Mouse (Mus musculus) stomach, postnatal 0 days (tissue): ENCODE data around the gene Eya4. TPM values are rescaled to one million over a fixed set of nuclear protein-coding genes. Genes with fewer than 3 reads are reported as not detected.
A peak's percentile ranks its signal among the peaks of the same experiment; 100 is the strongest.

Source experiments
- ATAC-seq: fragments of 200-750 bp; cut with Nextera tagmentation; 2 replicates; pipeline ENCODE4 v1.8.0; 2017; ENCODE audit not compliant: low FRiP score, low TSS enrichment
- DNase-seq: peaks from one replicate; pipeline ENCODE4 v3.0.0-alpha.2; 2016; ENCODE audit warnings: low spot score
- H3K27ac ChIP-seq: fragments of 300-500 bp; sonication (generic); replicated peaks from 2 replicates; pipeline ENCODE4 v1.5.1; 2014; ENCODE audit warnings: mild to moderate bottlenecking, control low read depth
- H3K27me3 ChIP-seq: fragments of 300-500 bp; sonication (generic); 2 replicates; pipeline ENCODE4 v1.6.1; 2014; ENCODE audit warnings: low read length; ENCODE audit not compliant: control insufficient read depth, insufficient read depth
- H3K36me3 ChIP-seq: fragments of 300-500 bp; sonication (generic); 2 replicates; pipeline ENCODE4 v1.6.1; 2014; ENCODE audit warnings: low read length, mixed read lengths; ENCODE audit not compliant: control insufficient read depth, insufficient read depth
- H3K4me1 ChIP-seq: fragments of 300-500 bp; sonication (generic); replicated peaks from 2 replicates; pipeline ENCODE4 v1.6.1; 2014; ENCODE audit warnings: antibody characterized with exemption; ENCODE audit not compliant: control insufficient read depth, insufficient read depth
- H3K4me2 ChIP-seq: fragments of 300-500 bp; sonication (generic); replicated peaks from 2 replicates; pipeline ENCODE4 v1.6.1; 2014; ENCODE audit warnings: low read depth, mild to moderate bottlenecking, control low read depth, moderate library complexity
- H3K4me3 ChIP-seq: fragments of 300-500 bp; sonication (generic); 2 replicates; pipeline ENCODE4 v1.5.1; 2014; ENCODE audit warnings: low read depth, low read length, control low read depth
- H3K9ac ChIP-seq: fragments of 300-500 bp; sonication (generic); 2 replicates; pipeline ENCODE4 v1.6.1; 2014; ENCODE audit warnings: mild to moderate bottlenecking, low read length, control low read depth, mixed read lengths
- H3K9me3 ChIP-seq: fragments of 300-500 bp; sonication (generic); 2 replicates; pipeline ENCODE4 v1.6.1; 2016; ENCODE audit warnings: low read length; ENCODE audit not compliant: control insufficient read depth
- CTCF ChIP-seq: IDR thresholded peaks from 2 replicates; pipeline ENCODE4 v1.5.1; 2016; ENCODE audit warnings: antibody characterized with exemption, low read depth, mild to moderate bottlenecking, moderate library complexity
- EP300 ChIP-seq: optimal IDR thresholded peaks from 2 replicates; pipeline ENCODE3; 2016; ENCODE audit warnings: antibody characterized with exemption
- WGBS: fragments of 180-500 bp; shearing (Covaris S2); extraction: QIAGEN DNeasy Blood & Tissue Kit; methylation state at CpG from one replicate; pipeline ENCODE4 v1.1.7; 2014; 5-methylcytosine and 5-hydroxymethylcytosine counted together
- polyA plus RNA-seq: library from polyadenylated mRNA; unstranded; fragments of >200 nt; fragmentation: Nextera tagmentation; extraction: Ambion mirVana; gene quantifications from 2 replicates; pipeline ENCODE4 v1.2.1, GENCODE M21; 2015

Eya4 gene
- polyA plus RNA-seq, 1 experiment from 2014 or later: 0.33 TPM

DNA sequence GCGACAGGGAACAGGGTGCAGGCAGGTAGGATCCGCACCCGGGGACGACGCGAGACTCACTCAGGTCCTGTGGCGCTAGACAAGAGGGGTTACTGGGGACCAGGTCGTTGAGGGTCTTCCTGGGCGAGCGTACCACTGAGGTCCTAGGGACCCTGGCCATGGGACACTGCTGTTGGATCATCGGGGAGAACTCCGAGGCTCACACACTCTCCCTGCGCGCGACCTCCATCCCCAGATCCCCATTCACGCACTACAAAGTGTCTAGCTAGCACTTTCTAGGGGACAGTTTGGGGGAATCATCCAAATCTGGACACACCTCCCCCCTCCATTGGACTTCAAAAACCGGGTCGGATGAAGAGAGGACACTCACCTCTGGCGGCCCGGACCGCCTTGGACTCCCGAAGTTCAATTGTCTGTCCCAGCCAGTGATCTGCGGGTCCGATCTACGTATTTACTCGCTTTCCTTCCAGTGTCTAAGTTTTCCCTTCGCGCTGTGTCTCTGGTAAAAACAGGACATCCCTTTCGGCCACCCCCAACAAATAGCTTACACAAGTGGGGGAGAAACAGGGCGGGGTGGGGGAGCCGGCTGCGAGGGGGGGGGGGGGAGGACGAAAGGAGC, 1.1 kb downstream of the Eya4 start:
- WGBS: 1% methylated on average over 29 of the region's 33 CpGs
- Histone ChIP-seq H3K9me3 (no peaks in the 10 kb centered on the region), H3K4me1 (0 out of 2 replicates have a peak, but pooled peaks cover 2% of the 10 kb centered on the region), H3K36me3 (no peaks in the 10 kb centered on the region), H3K27me3 (peaks cover 9% of the 10 kb centered on the region; the same call in 1 of the 2 replicates), H3K27ac (no peak overlapping the region), H3K4me2 (peak overlapping the region; percentile 73), H3K4me3 (peak overlapping the region; percentile 50), H3K9ac (no peak overlapping the region)
- peak; percentile 14 for DNase-seq
- ATAC-seq: no peak
- TF ChIP-seq EP300 (no peak), CTCF (no peak)

DNA sequence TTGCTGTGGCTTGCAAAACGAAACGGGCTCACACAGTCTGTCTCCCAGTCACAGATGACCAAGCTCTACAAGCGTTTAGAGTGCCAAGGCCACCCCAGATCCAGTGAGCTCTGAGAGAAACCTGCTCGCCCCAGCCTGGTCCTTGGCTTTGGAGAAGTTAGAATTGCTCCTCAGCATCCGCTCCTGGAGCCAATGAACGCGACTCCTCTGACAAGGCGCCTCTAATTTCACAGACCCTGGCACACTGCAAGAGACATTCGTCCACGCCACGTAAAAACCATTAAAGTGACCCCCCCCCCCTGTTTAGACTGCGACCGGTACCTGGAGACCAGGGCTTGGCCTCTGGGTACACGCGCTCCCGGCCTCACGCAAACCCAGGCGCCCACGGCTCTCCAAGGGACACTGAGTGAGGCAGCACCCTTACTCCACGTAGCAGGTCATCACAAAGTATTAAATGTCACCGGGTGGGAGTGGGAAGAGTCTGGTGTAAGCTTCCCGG, 1.6 kb downstream of the Eya4 start:
- H3K4me2 ChIP-seq: peak overlapping the region; percentile 73
- DNase-seq (peak; percentile 17), ATAC-seq (no peak)
- H3K9me3 ChIP-seq: no peaks in the 10 kb centered on the region
- no peaks in the 10 kb centered on the region for H3K36me3 ChIP-seq
- WGBS: 5% methylated on average over 22 of the region's 22 CpGs
- TF ChIP-seq EP300 (no peak), CTCF (no peak)
- H3K9ac ChIP-seq: no peak overlapping the region
- no peak overlapping the region for H3K27ac ChIP-seq
- peaks cover 9% of the 10 kb centered on the region; the same call in 1 of the 2 replicates for H3K27me3 ChIP-seq
- H3K4me3 ChIP-seq: peak overlapping the region; percentile 50
- 0 out of 2 replicates have a peak, but pooled peaks cover 2% of the 10 kb centered on the region for H3K4me1 ChIP-seq

DNA sequence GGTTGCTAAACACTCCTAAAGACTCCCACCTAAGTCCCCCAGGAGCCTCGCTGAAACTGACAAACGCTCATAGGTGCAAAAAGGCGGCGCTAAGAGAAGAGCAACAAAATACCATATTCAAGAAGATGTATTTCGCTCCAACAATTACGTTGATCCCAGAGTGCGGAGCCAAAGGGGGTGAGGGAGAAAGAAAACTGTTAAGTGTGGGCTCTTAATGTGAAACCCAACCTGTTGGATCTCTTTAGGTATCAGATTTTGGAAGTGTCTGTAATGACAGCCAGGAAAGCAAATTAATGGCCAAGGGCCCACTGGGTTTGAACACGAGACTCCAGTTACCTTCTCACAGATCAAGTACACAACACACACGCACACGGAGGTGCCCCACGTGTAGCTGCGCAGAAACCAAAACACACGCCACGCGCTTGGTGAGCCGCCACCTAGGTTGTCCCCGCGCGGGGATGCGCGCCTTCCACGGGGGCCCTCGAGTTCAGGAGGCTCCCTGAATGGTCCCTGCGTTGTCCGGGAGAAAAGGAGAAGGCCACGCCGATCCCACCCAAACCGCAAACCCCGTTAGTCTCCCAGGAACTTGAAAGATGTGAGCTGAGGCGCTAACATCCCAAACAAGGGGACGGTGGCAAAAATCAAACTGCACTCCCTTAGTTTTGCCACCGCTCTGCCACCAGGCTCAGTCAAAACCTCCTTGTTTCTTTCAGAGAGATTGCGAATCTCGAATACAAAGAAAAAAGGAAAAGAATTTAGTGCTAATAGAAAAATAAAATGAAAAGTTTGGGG, 2.3 kb downstream of the Eya4 start:
- no peak for ATAC-seq
- Histone ChIP-seq H3K9me3 (no peaks in the 10 kb centered on the region), H3K27me3 (peaks cover 9% of the 10 kb centered on the region; the same call in 1 of the 2 replicates), H3K27ac (no peak overlapping the region), H3K4me1 (0 out of 2 replicates have a peak, but pooled peaks cover 2% of the 10 kb centered on the region), H3K4me3 (peak overlapping the region; percentile 50), H3K9ac (no peak overlapping the region), H3K4me2 (peak overlapping the region; percentile 73), H3K36me3 (no peaks in the 10 kb centered on the region)
- TF ChIP-seq CTCF (no peak), EP300 (no peak)
- DNase-seq: no peak
- WGBS: 6% methylated on average over 34 of the region's 34 CpGs

DNA sequence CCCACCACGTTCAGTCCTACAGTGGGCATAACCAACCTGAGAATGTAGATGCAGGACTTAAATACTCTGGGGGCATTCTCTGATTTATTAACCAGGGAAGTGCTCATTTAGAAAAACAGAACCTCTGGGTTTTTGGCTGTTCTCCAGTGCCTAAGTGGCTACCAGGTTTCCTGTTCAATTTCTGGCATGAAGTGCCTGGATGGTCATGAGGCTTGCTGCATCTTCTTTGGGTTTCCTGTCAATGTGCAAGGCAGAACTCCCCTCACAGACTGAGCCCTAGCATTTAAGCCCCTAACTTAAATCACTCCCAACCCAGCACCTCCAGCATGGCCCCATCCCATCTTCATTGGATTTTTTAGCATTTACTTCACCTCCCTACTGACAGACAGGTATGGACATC, 13.3 kb downstream of the Eya4 start:
- Histone ChIP-seq H3K4me2 (no peak overlapping the region), H3K4me3 (no peak overlapping the region), H3K36me3 (no peaks in the 10 kb centered on the region), H3K27ac (no peak overlapping the region), H3K27me3 (no peaks in the 10 kb centered on the region), H3K9ac (no peak overlapping the region), H3K9me3 (no peaks in the 10 kb centered on the region), H3K4me1 (no peaks in the 10 kb centered on the region)
- no peak for TF ChIP-seq CTCF
- TF ChIP-seq EP300: no peak
- ATAC-seq (no peak), DNase-seq (no peak)
- 61% methylated on average over 1 of the region's 1 CpGs for WGBS

DNA sequence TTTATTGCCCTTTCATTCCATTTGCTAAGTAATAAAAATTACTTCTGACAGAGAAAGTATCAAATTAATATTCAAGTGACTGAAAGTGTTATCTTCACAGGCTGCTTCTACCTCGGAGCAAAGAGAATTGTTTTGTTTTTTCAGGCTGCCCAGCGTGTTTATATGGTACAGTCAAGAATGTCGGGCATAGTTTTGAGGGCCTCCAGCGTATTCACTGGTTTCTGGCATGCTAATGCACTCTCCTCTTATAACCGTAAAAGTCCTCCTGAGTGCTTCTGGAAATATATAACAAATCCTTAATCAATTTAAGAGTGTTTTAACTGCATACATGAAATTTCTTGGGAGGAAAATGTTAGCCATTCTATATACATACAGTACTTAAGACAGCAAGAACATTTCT, 17.8 kb downstream of the Eya4 start:
- Histone ChIP-seq H3K36me3 (no peaks in the 10 kb centered on the region), H3K4me3 (no peak overlapping the region), H3K9ac (no peak overlapping the region), H3K4me2 (no peak overlapping the region), H3K4me1 (no peaks in the 10 kb centered on the region), H3K27ac (no peak overlapping the region), H3K9me3 (no peaks in the 10 kb centered on the region), H3K27me3 (no peaks in the 10 kb centered on the region)
- WGBS: 43% methylated on average over 5 of the region's 5 CpGs
- DNase-seq: no peak
- ATAC-seq: no peak
- TF ChIP-seq CTCF (no peak), EP300 (no peak)

DNA sequence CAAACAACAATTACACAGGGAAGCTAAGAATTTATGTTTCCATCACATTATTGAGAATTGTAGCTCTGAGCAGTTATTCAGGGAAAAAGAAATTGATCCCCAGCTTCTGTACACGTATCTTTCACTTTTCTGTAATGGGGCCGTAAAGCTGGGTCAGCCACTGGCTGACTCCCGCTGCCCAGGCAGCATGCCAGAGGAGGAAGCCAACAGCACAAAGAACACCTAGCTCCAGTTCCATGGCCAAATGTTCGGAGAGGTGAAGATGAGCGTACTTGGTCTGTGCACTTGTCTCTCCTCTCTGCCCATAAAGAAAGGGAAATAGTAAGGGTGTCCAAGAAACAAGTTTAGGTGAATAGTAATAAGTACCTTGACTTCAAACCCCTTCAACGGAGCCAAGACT, 22.9 kb downstream of the Eya4 start:
- H3K4me3 ChIP-seq: no peak overlapping the region
- H3K4me1 ChIP-seq: no peaks in the 10 kb centered on the region
- H3K4me2 ChIP-seq: no peak overlapping the region
- ATAC-seq: no peak
- H3K27me3 ChIP-seq: no peaks in the 10 kb centered on the region
- no peaks in the 10 kb centered on the region for H3K36me3 ChIP-seq
- no peaks in the 10 kb centered on the region for H3K9me3 ChIP-seq
- TF ChIP-seq EP300 (no peak), CTCF (no peak)
- WGBS: 84% methylated on average over 6 of the region's 6 CpGs
- no peak for DNase-seq
- H3K27ac ChIP-seq: no peak overlapping the region
- H3K9ac ChIP-seq: no peak overlapping the region
